Mouse (Mus musculus): ENCODE results near the gene Polr1b. TPM values are rescaled to one million over a fixed set of nuclear protein-coding genes. Genes with fewer than 3 reads are reported as not detected.
A peak's percentile ranks its signal among the peaks of the same experiment; 100 is the strongest.

Gene Polr1b
- total RNA-seq, 2 experiments from 2014 or later, result 20.9 to 21.1 TPM

- intact Hi-C loops (cut with DNase I), result loop anchor here (2.0 to 10.0 kb wide), 2 partner anchors 84 to 260 kb away; no protein-coding TSS in a partner anchor
- DNase-seq (ENCODE audit: low spot score in 2 of 2), result peak; percentile 54 to 64
Observed at GRCm38 (mm10) chr2:129174474-129174873, 73.7 kb downstream of the Polr1b start.

DNA sequence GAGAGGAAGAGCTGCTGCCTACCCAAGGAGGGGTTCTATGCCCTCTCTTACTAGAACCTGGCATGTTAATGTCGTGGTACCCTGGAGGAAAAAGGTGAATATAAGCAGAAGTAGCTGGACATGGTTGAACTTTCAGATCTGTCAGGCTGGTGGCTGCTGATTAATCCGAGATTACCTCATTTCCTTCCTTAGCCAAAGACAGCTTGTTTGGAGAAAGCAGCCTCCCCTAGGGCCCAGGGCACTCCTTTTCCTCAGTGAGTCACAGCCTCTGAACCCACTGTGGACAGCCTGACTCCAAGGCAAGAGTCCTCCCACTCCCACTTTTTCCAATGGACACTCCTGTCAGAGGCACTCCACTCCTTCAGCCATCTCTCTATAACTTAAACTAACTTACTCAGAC, 74.8 kb downstream of the Polr1b start:
- DNase-seq (ENCODE audit: low spot score in 2 of 2), result no peak
- intact Hi-C loops (cut with DNase I), result loop anchor here (2.0 to 10.0 kb wide), 2 partner anchors 83 to 259 kb away; no protein-coding TSS in a partner anchor

Other genes starting within 250 kb of the Polr1b start
- gene Fbln7, start 238.0 kb upstream of the Polr1b start, total RNA-seq (2021), result 1 to 10 TPM; 4.0 to 4.8 TPM
- 1 to 10 TPM; 6.7 to 7.0 TPM for gene Zc3h8, start 156.9 kb upstream of the Polr1b start, total RNA-seq (2021)
- 10 to 100 TPM; 11.4 to 13.3 TPM for gene Zc3h6, start 133.6 kb upstream of the Polr1b start, total RNA-seq (2021)
- 1 to 10 TPM; 7.3 to 7.4 TPM for gene Gm10762, start 133.3 kb upstream of the Polr1b start, total RNA-seq (2021)
- under 1 TPM; 0.13 TPM for gene Vinac1, start 52.8 kb upstream of the Polr1b start, total RNA-seq (2021)
- 10 to 100 TPM; 75.3 to 83.5 TPM for gene Ttl, start 35.1 kb upstream of the Polr1b start, total RNA-seq (2021)
- 10 to 100 TPM; 10.4 to 10.5 TPM for gene Chchd5, start 28.7 kb downstream of the Polr1b start, total RNA-seq (2021)
- 100 to 1,000 TPM; 127 to 130 TPM for gene Slc20a1, start 97.8 kb downstream of the Polr1b start, total RNA-seq (2021)
- 1 to 10 TPM; 1.3 to 1.4 TPM for gene Ckap2l, start 196.2 kb downstream of the Polr1b start, total RNA-seq (2021)
- under 1 TPM; 0.40 to 0.66 TPM for gene Il1a, start 209.0 kb downstream of the Polr1b start, total RNA-seq (2021)